Mouse (Mus musculus) bone marrow, adult 2 months (tissue): ENCODE results near the gene Gm11639.

ENCODE experiments used
- CTCF ChIP-seq: fragments of 200-500 bp; IDR thresholded peaks from 2 replicates; pipeline ENCODE4 v1.5.1; 2011; ENCODE audit warnings: low read length, control low read depth; ENCODE audit not compliant: control insufficient read depth, insufficient read depth
- POLR2A ChIP-seq: fragments of 200-500 bp; IDR thresholded peaks from 2 replicates; pipeline ENCODE4 v1.6.1; 2011; ENCODE audit warnings: low read depth, mild to moderate bottlenecking, control low read depth, low read length, borderline replicate concordance; ENCODE audit not compliant: control insufficient read depth

DNA sequence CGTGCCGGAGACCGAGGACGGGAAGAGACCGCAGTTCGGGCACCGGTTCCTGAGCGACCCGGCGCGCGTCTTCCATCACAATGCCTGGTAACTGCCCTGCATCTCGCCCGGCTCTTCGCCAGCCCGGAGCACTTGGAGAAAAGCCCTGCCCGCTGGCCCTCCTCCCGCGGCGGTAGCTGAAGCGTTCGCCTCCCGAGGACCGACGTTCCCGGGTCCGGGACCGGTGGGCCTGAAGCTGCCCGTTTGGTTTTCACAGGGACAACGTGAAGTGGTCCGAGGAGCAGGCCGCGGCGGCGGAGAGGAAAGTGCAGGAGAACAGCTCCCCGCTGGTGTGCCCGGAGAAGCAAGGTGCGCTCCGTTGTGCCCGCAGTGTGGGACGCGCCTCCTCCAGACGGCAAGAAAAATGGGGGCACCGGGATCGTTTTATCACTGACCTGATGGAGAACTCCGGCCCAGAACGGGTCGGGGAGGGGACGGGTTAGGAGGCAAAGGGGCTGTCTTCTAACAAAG is 441.1 kb downstream of the Gm11639 start:
- TF ChIP-seq POLR2A: 0 out of 2 replicates have a peak, but pooled peaks have one; percentile 21
- no peak for TF ChIP-seq CTCF
